ENCODE assay signal across 9 mouse cellular contexts in genomic region chr3:36481776-36482193, GRCm38 (mm10). TPM values are rescaled to one million over a fixed set of nuclear protein-coding genes. Genes with fewer than 3 reads are reported as not detected.
DNase-seq lines count a peak whose midpoint lies in the region; ATAC-seq and TF ChIP-seq lines count a peak whose summit lies in the region.
"Had no signal": no experiment of that assay in that cellular context is flagged by ENCODE, and none has a peak within 500 bp of the region (broad histone marks: within the 10 kb centered on the region; RNA-seq: fewer than 3 reads in every experiment).

No protein-coding gene starts in this region.

- 5% methylated on average over 11 of the region's 11 CpGs for WGBS in embryonic facial prominence, embryonic 10.5 days
- 29% methylated on average over 11 of the region's 11 CpGs for WGBS in kidney, adult 2 months

- no peak for ATAC-seq in megakaryocyte-erythroid progenitor cell, adult 5-6 weeks (replicated peaks; ENCODE audit: low FRiP score, low TSS enrichment, poor library complexity, severe bottlenecking)

- peaks cover 23% of the 10 kb centered on the region for H3K4me1 ChIP-seq in embryonic facial prominence, embryonic 10.5 days
- peaks cover 9% of the 10 kb centered on the region for H3K4me1 ChIP-seq in kidney, adult 2 months (ENCODE audit: control insufficient read depth, insufficient read depth, low read length)

- 0 out of 2 replicates have a peak overlapping the region, but pooled peaks have one; percentile 3 for H3K4me3 ChIP-seq in embryonic facial prominence, embryonic 10.5 days
- H3K4me3 ChIP-seq in kidney, adult 2 months (ENCODE audit: insufficient read depth, low read depth, low read length): no peak overlapping the region

- peak; percentile 31 for DNase-seq in right cerebral cortex, adult 18-20 months
- no peak for DNase-seq in right cerebral cortex, postnatal 36 days (ENCODE audit: low spot score in 2 of 2)
- peak; percentile 65 for DNase-seq in embryonic facial prominence, embryonic 10.5 days (ENCODE audit: low spot score)
- DNase-seq in heart, adult 9 months (ENCODE audit: low spot score in 2 of 2): peak; percentile 79 to 80
- DNase-seq in kidney, adult 2 months: peak; percentile 61
- DNase-seq in lung, postnatal 25 days (ENCODE audit: low spot score): peak; percentile 81
- DNase-seq in right cerebral cortex, postnatal 25 days: peak; percentile 26

- peak overlapping the region; percentile 76 for H3K27ac ChIP-seq in embryonic facial prominence, embryonic 10.5 days (replicated peaks)
- peak overlapping the region; percentile 18 for H3K27ac ChIP-seq in kidney, adult 2 months (ENCODE audit: insufficient read depth, low read depth, low read length)

- no peak for TF ChIP-seq CTCF in kidney, adult 2 months (conservative IDR thresholded peaks at IDR 0.05; ENCODE audit: insufficient read depth, insufficient read length, low read depth, low read length)

- H3K36me3 ChIP-seq in embryonic facial prominence, embryonic 10.5 days (replicated peaks): no peaks in the 10 kb centered on the region
- H3K36me3 ChIP-seq in kidney, adult 2 months (ENCODE audit: control insufficient read depth, insufficient read depth, low read length): no peaks in the 10 kb centered on the region

- H3K9me3 ChIP-seq in embryonic facial prominence, embryonic 10.5 days: no peaks in the 10 kb centered on the region

- H3K27me3 ChIP-seq in embryonic facial prominence, embryonic 10.5 days (replicated peaks; ENCODE audit: low read depth, poor library complexity, severe bottlenecking): no peaks in the 10 kb centered on the region
- H3K27me3 ChIP-seq in kidney, adult 2 months (replicated peaks; ENCODE audit: control insufficient read depth, insufficient read depth, low read length): no peaks in the 10 kb centered on the region

- TF ChIP-seq POLR2A in kidney, adult 2 months (IDR thresholded peaks at IDR 0.05; ENCODE audit: low read depth, low read length): no peak

RNA-seq across cellular contexts. Expression of gene 1810062G17Rik, which starts 6.0 kb away (rescaled TPM):
- polyA plus RNA-seq in embryonic facial prominence, embryonic 10.5 days (2016; fragmentation: Nextera tagmentation; extraction: Ambion mirVana): 0.39 and 0.78 TPM in 2 replicates
- 0.58 and 0.80 TPM in 2 replicates for polyA plus RNA-seq in kidney, adult 2 months (2012; rRNA removed)
- 1.1 TPM in 1 of 2 replicates, not detected in the other for total RNA-seq in megakaryocyte-erythroid progenitor cell, adult 5-6 weeks (2014; fragmentation: Nextera tagmentation)
- total RNA-seq in megakaryocyte-erythroid progenitor cell, adult 5-6 weeks (2017): 3.0 TPM in 1 of 2 replicates, not detected in the other
- total RNA-seq: layer of hippocampus, postnatal 25 days had no signal

RNA-seq across cellular contexts. Expression of gene Anxa5, which starts 6.1 kb away (rescaled TPM):
- polyA plus RNA-seq in embryonic facial prominence, embryonic 10.5 days (2016; fragmentation: Nextera tagmentation; extraction: Ambion mirVana): 104 and 116 TPM in 2 replicates
- polyA plus RNA-seq in kidney, adult 2 months (2012; rRNA removed): 300 and 316 TPM in 2 replicates
- total RNA-seq in megakaryocyte-erythroid progenitor cell, adult 5-6 weeks (2014; fragmentation: Nextera tagmentation): 7.1 and 9.9 TPM in 2 replicates
- total RNA-seq in megakaryocyte-erythroid progenitor cell, adult 5-6 weeks (2017): 16.3 and 26.3 TPM in 2 replicates

RNA-seq across cellular contexts. Expression of gene Gm11549, which starts 39.8 kb away (rescaled TPM):
- polyA plus RNA-seq in embryonic facial prominence, embryonic 10.5 days (2016; fragmentation: Nextera tagmentation; extraction: Ambion mirVana): not detected in 2 replicates
- polyA plus RNA-seq in kidney, adult 2 months (2012; rRNA removed): not detected in 2 replicates
- total RNA-seq in megakaryocyte-erythroid progenitor cell, adult 5-6 weeks (2014; fragmentation: Nextera tagmentation): not detected in 2 replicates
- not detected in 2 replicates for total RNA-seq in megakaryocyte-erythroid progenitor cell, adult 5-6 weeks (2017)

Comparison
In these comparisons a context has a peak if more than half of its experiments do, and no peak if none do; other contexts are left out.
1. DNase-seq: peak in right cerebral cortex, adult 18-20 months (single experiment), embryonic facial prominence, embryonic 10.5 days (single experiment), heart, adult 9 months (2 of 2), kidney, adult 2 months (single experiment), lung, postnatal 25 days (single experiment) and right cerebral cortex, postnatal 25 days (single experiment); none in right cerebral cortex, postnatal 36 days (0 of 2).